Mouse (Mus musculus): ENCODE results near the gene Kiss1r. TPM values are rescaled to one million over a fixed set of nuclear protein-coding genes. Genes with fewer than 3 reads are reported as not detected.

Kiss1r gene
- total RNA-seq, 2 experiments from 2014 or later, result 5.0 to 6.8 TPM

DNA sequence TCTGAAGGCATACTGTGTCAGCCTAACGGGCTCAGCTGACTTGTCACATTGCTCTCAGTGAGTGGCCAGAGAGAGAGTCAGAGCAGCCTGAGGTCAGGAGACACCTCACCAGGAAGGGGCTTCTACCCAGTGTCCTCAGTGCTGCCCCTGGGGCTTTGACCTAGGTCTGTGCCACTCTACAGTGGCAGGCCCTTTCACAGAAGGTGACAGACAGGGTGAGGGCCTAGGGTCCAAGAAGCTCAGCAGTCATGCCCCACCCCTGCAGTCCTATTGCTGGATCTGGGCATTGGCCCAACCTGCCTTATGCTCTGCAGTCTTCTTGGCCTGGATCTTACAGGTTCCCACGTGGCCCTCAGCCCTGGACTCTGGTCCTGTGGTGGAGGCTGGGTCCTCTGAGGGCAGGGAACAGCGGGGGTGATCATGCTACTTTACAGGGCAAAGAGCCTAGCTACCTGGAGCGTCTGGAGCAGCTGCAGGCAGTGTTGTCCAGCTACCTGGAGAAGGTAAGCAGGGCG is 50.2 kb downstream of the Kiss1r start:
- intact Hi-C loops (cut with DNase I), result no loop called here
- peak; percentile 67 for DNase-seq

DNA sequence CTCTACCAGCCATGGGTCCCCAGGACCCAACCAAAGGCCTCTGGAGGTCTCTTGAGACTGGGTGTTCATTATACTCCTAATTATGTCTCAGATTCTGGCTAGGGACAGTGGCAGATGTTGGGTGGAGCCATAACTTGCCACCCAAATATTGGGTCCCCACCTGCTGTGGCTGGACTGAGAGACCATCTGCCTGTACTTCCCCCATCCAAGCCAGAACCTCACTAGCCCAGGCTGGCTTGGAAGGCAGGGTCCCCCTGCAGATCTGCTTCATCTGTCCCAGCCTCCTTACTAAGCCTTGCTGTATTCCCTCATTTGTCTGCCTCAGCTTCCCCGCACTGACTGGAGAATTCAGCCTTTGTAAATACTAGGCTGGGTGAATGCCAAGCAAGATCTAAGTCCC is 51.4 kb downstream of the Kiss1r start:
- DNase-seq, result peak; percentile 58
- intact Hi-C loops (cut with DNase I), result no loop called here

- intact Hi-C loops (cut with DNase I), result no loop called here
Measured at GRCm38 (mm10) chr10:79969124-79969568, 52.4 kb downstream of the Kiss1r start.

GRCm38 (mm10) chr10:79970415-79971182 is 53.8 kb downstream of the Kiss1r start, which contains the start of gene Grin3b:
Gene Grin3b (plus strand): TSS chr10:79970715.
- no peak for DNase-seq
- intact Hi-C loops (cut with DNase I), result no loop called here

More at GRCm38 (mm10) chr10:79969124-79969568, 52.4 kb downstream of the Kiss1r start:
- DNase-seq, result peak; percentile 67

DNA sequence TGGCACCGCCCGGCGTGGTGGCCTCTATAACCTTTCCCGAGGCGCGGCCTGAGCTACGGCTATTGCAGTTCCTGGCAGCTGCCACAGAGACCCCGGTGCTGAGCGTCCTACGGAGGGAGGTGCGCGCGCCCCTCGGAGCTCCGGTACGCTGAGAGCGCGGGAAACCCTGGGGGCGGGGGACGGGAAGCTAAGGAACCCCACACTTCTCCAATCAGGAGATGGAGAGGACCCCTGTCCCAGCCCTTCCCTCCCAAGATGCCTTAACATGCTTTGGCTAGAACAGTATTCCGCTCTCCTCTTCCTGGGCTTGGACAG is 54.4 kb downstream of the Kiss1r start:
- intact Hi-C loops (cut with DNase I), result no loop called here
- DNase-seq, result no peak

Other genes with a start within 250 kb of the Kiss1r start
- gene Tpgs1, start 247.6 kb upstream of the Kiss1r start, total RNA-seq (2021), result 10 to 100 TPM; 57.0 to 59.9 TPM
- 10 to 100 TPM; 59.6 to 61.5 TPM for gene Cdc34, start 234.8 kb upstream of the Kiss1r start, total RNA-seq (2021)
- gene Gzmm, start 228.0 kb upstream of the Kiss1r start, total RNA-seq (2021), result 1 to 10 TPM; 2.6 to 3.3 TPM
- gene Bsg, start 212.5 kb upstream of the Kiss1r start, total RNA-seq (2021), result 100 to 1,000 TPM; 486 to 495 TPM
- gene Hcn2, start 200.3 kb upstream of the Kiss1r start, total RNA-seq (2021), result 10 to 100 TPM; 47.4 to 53.8 TPM
- gene Polrmt, start 170.4 kb upstream of the Kiss1r start, total RNA-seq (2021), result 10 to 100 TPM; 44.8 to 51.8 TPM
- gene Fgf22, start 161.9 kb upstream of the Kiss1r start, total RNA-seq (2021), result 1 to 10 TPM; 1.3 to 1.7 TPM
- 10 to 100 TPM; 85.0 to 95.3 TPM for gene Rnf126, start 150.0 kb upstream of the Kiss1r start, total RNA-seq (2021)
- gene Fstl3, start 139.7 kb upstream of the Kiss1r start, total RNA-seq (2021), result 1 to 10 TPM; 2.5 to 3.2 TPM
- under 1 TPM in 1 of 2 experiments, not detected in 1; 0.52 TPM for gene Prss57, start 126.0 kb upstream of the Kiss1r start, total RNA-seq (2021)
- 100 to 1,000 TPM; 404 to 409 TPM for gene Palm, start 123.4 kb upstream of the Kiss1r start, total RNA-seq (2021)
- under 1 TPM; 0.46 to 0.76 TPM for gene Misp, start 96.0 kb upstream of the Kiss1r start, total RNA-seq (2021)
- gene Ptbp1, start 62.5 kb upstream of the Kiss1r start, total RNA-seq (2021), result 10 to 100 TPM; 91.7 to 92.7 TPM
- 1 to 10 TPM; 6.9 to 7.0 TPM for gene Prtn3, start 42.5 kb upstream of the Kiss1r start, total RNA-seq (2021)
- gene Plppr3, start 42.3 kb upstream of the Kiss1r start, total RNA-seq (2021), result 100 to 1,000 TPM; 277 to 305 TPM
- not detected for gene Elane, start 30.7 kb upstream of the Kiss1r start, total RNA-seq (2021)
- not detected for gene Cfd, start 26.1 kb upstream of the Kiss1r start, total RNA-seq (2021)
- 10 to 100 TPM; 56.4 to 59.6 TPM for gene Med16, start 8.0 kb upstream of the Kiss1r start, total RNA-seq (2021)
- not detected for gene Gm26602, start 6.1 kb upstream of the Kiss1r start, total RNA-seq (2021)
- 100 to 1,000 TPM; 307 to 309 TPM for gene R3hdm4, start 4.2 kb downstream of the Kiss1r start, total RNA-seq (2021)
- gene Arid3a, start 10.1 kb downstream of the Kiss1r start, total RNA-seq (2021), result 1 to 10 TPM; 6.3 to 9.5 TPM
- gene Wdr18, start 43.2 kb downstream of the Kiss1r start, total RNA-seq (2021), result 10 to 100 TPM; 51.7 to 55.8 TPM
- under 1 TPM; 0.12 to 0.30 TPM for gene Grin3b, start 53.7 kb downstream of the Kiss1r start, total RNA-seq (2021)
- gene Tmem259, start 67.4 kb downstream of the Kiss1r start, total RNA-seq (2021), result 100 to 1,000 TPM; 117 to 127 TPM
- 10 to 100 TPM; 12.4 to 17.2 TPM for gene Cnn2, start 71.6 kb downstream of the Kiss1r start, total RNA-seq (2021)
- gene Abca7, start 79.5 kb downstream of the Kiss1r start, total RNA-seq (2021), result 1 to 10 TPM; 7.2 to 8.1 TPM
- gene Arhgap45, start 99.7 kb downstream of the Kiss1r start, total RNA-seq (2021), result 1 to 10 TPM; 1.6 to 1.7 TPM
- 10 to 100 TPM; 63.9 to 74.2 TPM for gene Polr2e, start 122.8 kb downstream of the Kiss1r start, total RNA-seq (2021)
- gene Gpx4, start 130.2 kb downstream of the Kiss1r start, total RNA-seq (2021), result 100 to 1,000 TPM; 311 to 347 TPM
- gene Sbno2, start 188.6 kb downstream of the Kiss1r start, total RNA-seq (2021), result 10 to 100 TPM; 28.8 to 30.8 TPM
- 100 to 1,000 TPM; 100 to 111 TPM for gene Stk11, start 198.8 kb downstream of the Kiss1r start, total RNA-seq (2021)
- 100 to 1,000 TPM; 247 to 270 TPM for gene Atp5d, start 221.7 kb downstream of the Kiss1r start, total RNA-seq (2021)
- 100 to 1,000 TPM; 299 to 316 TPM for gene Cbarp, start 223.9 kb downstream of the Kiss1r start, total RNA-seq (2021)
- gene Midn, start 231.3 kb downstream of the Kiss1r start, total RNA-seq (2021), result 100 to 1,000 TPM; 158 to 163 TPM
- gene Cirbp, start 249.0 kb downstream of the Kiss1r start, total RNA-seq (2021), result 100 to 1,000 TPM; 211 to 228 TPM

All from left cerebral cortex, postnatal 4 days (tissue).